Mouse (Mus musculus): ENCODE measurements around the gene Tma7.

The Tma7 gene

GRCm38 (mm10) chr9:109039681-109040080, 42.7 kb downstream of the Tma7 start:
- DNase-seq = no peak

- peak in 1 of 2 experiments; percentile 10 for DNase-seq
Measured at GRCm38 (mm10) chr9:109038901-109039364, 43.5 kb downstream of the Tma7 start.

- peak; percentile 71 to 72 for DNase-seq
Measured at GRCm38 (mm10) chr9:109038086-109038895, 44.1 kb downstream of the Tma7 start, which contains the start of gene Shisa5. TSS of gene Shisa5 (plus strand) at chr9:109038565.

- no peak for DNase-seq
Measured at GRCm38 (mm10) chr9:109032435-109032834, 50.0 kb downstream of the Tma7 start.

- DNase-seq = no peak
Measured at GRCm38 (mm10) chr9:109031686-109032085, 50.7 kb downstream of the Tma7 start.

- no peak for DNase-seq
Measured at GRCm38 (mm10) chr9:109031001-109031400, 51.4 kb downstream of the Tma7 start.

- no peak for DNase-seq
Measured at GRCm38 (mm10) chr9:109030312-109030711, 52.1 kb downstream of the Tma7 start.

- DNase-seq = no peak
Measured at GRCm38 (mm10) chr9:109028919-109029318, 53.5 kb downstream of the Tma7 start.

GRCm38 (mm10) chr9:109028421-109028820, 54.0 kb downstream of the Tma7 start:
- DNase-seq = no peak

- no peak for DNase-seq
Measured at GRCm38 (mm10) chr9:109027521-109027920, 54.9 kb downstream of the Tma7 start.
